Mouse (Mus musculus) heart, adult 8-10 months (tissue): Measurements from ENCODE around the gene Nfic. TPM values are rescaled to one million over a fixed set of nuclear protein-coding genes. Genes with fewer than 3 reads are reported as not detected.

Experiments
- DNase-seq: peaks from one replicate; pipeline ENCODE4 v3.0.0; 2022; ENCODE audit warnings: low spot score
- total RNA-seq, 4 experiments: library from RNA; stranded (reverse); gene quantifications; 2 replicates each; pipeline ENCODE4 v1.2.4; 2022

Nfic gene
- total RNA-seq, 4 experiments from 2014 or later, result 100 to 132 (median 108) TPM

- no peak for DNase-seq
Observed at GRCm38 (mm10) chr10:81485479-81486018, 30.1 kb upstream of the Nfic start.

DNA sequence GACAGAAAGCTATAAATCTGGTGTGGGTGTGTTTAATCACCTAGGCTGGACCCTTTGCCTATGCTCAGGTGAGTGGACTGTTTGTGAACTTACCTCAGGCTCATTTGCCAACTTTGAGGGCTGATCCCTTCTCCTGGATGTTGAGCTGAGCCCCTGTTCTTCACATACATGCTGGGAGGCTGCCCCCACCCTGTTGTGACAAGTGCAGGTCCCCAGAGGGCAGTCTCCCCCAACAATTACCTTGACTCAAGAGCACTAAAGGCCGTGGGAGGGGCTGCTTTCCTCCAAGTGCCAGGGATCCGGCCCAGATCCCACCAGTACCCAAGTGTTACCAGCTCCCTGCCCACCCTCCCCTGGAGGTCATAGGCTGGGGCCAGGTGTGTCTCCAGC is 29.6 kb upstream of the Nfic start:
- no peak for DNase-seq

- DNase-seq, result no peak
Observed at GRCm38 (mm10) chr10:81484441-81485059, 29.1 kb upstream of the Nfic start.

GRCm38 (mm10) chr10:81483983-81484382 is 28.5 kb upstream of the Nfic start:
- DNase-seq, result no peak

DNA sequence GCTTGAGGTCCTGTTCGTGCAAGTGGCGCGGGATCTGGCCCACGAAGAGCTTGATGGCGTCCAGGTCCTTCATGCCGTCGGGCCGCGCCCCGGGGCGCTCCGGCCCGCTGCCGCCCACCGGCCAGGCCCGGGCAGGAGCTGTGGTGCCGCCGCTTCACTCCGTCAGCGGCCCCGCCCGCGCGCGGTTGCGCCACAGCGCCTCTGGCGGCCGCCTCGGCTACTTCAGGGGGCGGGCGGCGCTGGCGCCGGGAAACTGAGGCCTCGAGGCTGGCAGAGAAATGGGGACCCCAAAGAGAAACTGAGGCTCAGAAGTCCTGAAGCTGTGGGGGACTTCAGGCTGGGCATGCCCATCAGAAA is 27.1 kb upstream of the Nfic start, which contains the start of gene Celf5:
TSS of gene Celf5 (minus strand) at position 177 of the 357 bp plus-strand sequence.
- DNase-seq, result no peak

DNA sequence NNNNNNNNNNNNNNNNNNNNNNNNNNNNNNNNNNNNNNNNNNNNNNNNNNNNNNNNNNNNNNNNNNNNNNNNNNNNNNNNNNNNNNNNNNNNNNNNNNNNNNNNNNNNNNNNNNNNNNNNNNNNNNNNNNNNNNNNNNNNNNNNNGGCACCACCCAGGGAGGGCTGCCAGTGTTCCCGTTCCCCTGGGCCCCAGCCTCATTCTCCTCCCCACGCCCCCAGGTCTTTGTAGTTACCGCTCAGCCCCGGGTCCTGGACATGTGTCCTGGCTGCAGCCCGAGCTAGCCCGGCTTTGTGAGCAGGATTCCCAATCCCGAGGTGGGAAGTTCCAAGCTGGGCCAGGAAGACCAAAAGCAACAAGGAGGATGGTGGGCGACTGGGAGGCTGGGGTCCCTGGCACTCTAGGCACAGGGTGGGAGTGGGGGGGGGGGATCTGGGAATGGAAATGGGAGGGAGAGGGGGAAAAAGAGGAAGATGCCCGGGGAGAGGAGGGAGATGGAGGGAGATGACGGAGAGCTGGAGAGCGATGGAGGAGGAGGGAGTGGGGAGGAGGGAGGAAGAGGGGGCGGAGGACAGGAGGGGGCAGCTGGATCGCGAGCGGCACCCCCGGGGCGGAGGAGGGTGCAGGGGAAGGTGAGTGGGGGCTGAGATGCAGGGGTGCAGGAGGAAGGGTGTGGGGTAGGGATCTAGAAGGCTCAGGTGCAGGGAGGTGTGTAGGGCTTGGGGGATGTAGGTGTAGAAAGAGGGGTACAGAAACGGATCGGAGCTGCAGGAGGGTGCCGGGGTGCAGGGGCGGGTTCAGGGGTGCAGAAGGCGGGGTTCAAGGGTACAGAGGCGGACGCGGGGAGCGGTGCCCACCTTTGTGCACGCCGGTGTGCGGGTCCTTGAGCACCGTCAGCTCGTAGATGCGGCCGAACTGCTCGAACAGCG is 26.4 kb upstream of the Nfic start:
- DNase-seq, result no peak

DNA sequence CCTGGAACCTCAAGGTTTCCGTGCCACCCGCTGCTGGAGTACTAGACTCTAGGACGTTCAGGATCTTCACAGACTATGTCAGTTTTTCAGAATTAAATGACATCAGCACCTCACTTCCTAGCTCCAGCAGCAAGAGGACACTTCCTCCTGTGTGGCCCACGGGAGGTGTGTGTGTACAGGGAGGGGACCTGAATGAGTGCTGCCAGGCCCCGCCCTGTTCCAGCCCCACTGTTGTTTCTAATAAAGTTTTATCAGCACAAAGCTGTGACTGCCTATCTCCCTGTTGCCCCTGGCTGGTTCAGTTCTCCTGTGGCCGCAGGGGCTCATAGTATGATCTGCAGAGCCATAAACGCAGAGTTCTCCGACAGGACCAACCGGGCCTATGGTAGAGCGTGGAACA is 19.0 kb upstream of the Nfic start:
- no peak for DNase-seq

DNA sequence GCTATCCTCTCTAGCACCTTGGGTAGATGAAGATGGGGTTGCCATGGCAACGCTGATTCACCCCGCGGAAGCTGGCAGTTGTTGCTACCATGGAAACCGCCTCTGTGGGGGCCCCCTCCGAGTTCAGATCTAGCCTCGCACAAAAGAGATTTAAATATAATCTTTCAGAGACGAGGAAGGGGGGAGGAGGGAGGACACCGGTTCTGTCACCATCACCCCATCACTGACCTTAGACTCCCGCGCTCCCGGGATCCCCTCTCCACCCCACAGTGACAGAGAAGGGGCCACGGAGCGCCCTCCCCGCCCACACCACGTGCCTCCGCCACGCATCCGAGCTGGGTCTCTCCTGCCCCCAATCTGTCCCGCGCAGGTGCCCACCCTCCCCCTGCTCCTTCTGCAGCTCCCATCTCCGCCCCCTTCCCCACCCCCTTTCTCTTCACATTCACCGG is 17.6 kb upstream of the Nfic start:
- no peak for DNase-seq

DNA sequence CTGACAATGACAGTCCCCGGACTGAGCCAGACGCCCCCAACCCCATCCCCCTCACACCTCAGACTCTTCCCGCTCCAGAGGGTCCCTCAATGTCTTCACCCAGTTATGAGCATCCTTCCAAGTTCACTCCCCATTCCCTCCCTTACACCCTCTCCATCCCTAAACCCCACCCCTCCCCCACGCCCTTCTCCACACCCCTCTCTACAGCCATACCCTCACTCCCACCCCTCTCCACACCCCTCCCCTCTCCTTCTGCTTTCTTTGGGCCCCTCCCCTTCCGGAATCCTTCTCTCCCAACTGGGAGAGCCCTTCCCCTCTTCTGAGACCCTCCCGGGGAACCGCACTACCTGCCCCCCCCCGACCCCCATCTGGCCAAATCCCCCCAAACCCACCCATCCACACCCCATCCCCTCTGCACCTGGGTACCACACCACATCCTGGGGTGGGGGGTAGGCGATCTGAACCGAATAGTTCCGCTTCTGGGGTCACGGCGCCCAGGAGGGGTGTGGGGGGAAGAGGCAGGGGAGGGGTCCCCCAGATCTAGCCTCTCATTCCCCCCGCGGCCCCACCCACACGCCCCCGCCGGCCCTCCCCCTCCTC is 17.1 kb upstream of the Nfic start:
- no peak for DNase-seq

GRCm38 (mm10) chr10:81470454-81470853 is 15.0 kb upstream of the Nfic start:
- no peak for DNase-seq

GRCm38 (mm10) chr10:81469253-81469652 is 13.8 kb upstream of the Nfic start:
- no peak for DNase-seq

GRCm38 (mm10) chr10:81467670-81468235 is 12.3 kb upstream of the Nfic start:
- no peak for DNase-seq

GRCm38 (mm10) chr10:81466881-81467280 is 11.4 kb upstream of the Nfic start:
- DNase-seq, result no peak

DNA sequence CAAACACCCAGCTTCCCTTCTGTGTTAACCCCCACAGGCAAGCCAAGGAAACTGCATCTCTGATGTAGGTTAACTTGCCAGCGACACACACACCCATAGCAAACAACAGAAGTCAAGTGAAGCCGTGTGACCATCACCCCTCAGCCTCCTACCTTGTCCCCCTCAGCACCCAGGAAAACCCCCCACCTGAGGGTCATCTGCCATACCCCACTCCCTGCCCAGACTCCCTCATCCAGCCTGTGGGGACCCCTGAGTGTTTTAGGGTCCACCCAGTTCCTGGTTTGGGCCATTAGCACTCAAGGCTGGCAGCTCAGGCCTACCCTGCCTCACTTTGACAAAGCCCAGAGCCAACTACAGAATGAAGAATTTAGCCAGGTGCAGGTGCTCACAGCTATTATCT is 10.6 kb upstream of the Nfic start:
- no peak for DNase-seq

DNA sequence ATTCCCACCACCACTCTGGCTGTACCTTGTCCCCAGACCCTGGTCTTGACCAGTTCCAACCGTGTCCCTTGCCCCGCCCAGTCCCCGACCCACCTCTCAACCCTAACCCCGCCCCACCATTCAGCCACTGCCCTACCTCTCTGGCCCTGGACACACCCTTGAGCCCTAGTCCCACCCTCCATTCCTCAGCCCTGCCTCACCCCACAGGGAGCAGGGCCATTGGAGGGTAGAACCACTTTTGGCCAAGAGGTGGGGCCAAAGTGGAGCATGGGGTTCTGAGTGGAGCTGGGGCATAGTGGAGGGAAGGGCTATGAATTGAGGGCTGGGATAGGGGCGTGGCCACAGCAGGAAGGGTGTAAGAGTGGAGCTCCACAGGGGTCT is 9.8 kb upstream of the Nfic start:
- no peak for DNase-seq

DNA sequence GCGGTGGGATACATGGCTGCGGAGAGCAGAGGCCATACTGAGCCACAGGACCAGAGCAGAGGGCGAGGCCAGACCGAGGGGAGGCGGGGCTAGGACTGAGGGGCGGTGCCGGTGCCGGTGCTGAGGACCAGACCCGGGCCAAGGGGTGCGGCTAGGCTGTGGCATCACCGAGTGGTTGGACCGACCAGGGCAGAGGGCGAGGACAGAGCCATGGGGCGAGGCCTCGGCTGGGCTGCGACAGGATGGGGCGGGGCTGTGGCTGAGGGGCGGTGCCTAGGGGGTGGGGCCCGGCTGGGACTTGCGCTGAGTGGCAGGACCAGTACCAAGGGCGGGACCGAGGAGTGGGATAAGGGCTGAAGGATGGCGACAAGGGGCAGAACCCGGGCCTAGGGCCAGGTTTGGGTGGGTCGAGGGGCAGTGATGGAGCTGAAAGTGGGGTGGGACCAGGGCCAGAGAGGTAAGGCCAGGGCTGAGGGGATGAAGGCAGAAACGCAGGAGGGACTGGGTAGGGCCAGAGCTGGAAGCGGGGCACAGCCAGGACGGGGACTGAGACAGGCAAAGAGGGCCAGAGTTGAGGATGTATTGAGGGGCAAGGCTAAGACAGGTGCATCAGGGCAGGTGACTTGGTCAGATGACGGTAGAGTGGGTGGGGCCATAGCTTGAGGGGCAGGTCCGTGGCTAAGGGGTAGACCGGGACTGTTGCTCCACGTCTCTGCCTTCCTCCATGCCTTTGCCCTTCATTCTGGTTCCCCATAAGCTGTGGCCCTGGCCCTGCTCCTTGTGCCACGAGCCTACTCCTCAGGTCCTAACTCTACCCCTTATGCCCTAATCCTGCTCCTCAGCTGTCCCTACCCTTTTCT is 9.2 kb upstream of the Nfic start:
- no peak for DNase-seq

- no peak for DNase-seq
Observed at GRCm38 (mm10) chr10:81463531-81463930, 8.1 kb upstream of the Nfic start.

GRCm38 (mm10) chr10:81462917-81463316 is 7.5 kb upstream of the Nfic start:
- no peak for DNase-seq

DNA sequence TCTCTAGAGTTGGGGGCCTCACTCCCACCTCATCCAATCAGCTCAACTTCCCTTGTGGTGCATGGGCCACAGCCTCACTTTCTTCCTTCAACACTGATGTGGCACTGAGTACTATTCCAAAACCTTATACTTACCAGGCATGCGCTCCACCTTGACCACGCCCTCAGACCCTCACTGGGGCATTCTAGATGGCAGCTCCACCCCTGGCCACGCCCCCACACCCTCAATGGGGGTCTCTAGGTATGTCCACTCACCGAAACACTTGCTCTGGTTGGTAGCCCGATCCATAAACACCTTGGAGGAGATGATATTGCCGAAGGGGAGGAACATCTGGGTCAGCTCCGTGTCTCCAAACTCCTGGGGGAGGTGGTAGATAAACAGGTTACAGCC is 7.0 kb upstream of the Nfic start:
- no peak for DNase-seq

- DNase-seq, result no peak
Observed at GRCm38 (mm10) chr10:81461673-81462414, 6.4 kb upstream of the Nfic start.
